Mouse (Mus musculus): Measurements from ENCODE around the gene Rhox3c. TPM values are rescaled to one million over a fixed set of nuclear protein-coding genes. Genes with fewer than 3 reads are reported as not detected.

The Rhox3c gene
- polyA plus RNA-seq (2012), result not detected in 2 replicates

GRCm38 (mm10) chrX:37458285-37458684 lies at the start of gene Rhox3c:
TSS of gene Rhox3c (plus strand) at chrX:37458585.

GRCm38 (mm10) chrX:37411767-37412166 lies 46.6 kb upstream of the Rhox3c start, which contains the start of gene Rhox2b:
TSS of gene Rhox2b (plus strand) at chrX:37412067.

DNA sequence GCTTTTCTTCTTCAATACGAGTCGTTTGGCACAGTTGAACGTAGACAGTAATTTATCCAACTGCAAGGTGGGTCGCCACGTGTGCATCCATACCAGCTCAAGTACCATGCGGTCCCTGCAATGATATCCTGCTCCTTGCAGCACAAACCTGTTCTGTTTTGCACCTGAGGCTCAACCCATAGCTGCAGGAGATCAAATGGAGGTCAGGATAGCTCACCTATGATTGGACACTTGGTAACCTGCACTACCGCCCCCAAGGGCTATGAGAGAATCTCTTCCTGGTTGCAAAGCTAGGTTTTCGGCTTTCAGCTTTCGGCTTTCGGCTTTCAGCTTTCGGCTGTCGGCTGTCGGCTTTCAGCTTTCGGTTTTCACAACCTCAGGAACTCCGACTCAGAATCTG lies 26.2 kb upstream of the Rhox3c start, which contains the start of gene Rhox4b:
TSS of gene Rhox4b (plus strand) at position 301 of the 400 bp plus-strand sequence.

DNA sequence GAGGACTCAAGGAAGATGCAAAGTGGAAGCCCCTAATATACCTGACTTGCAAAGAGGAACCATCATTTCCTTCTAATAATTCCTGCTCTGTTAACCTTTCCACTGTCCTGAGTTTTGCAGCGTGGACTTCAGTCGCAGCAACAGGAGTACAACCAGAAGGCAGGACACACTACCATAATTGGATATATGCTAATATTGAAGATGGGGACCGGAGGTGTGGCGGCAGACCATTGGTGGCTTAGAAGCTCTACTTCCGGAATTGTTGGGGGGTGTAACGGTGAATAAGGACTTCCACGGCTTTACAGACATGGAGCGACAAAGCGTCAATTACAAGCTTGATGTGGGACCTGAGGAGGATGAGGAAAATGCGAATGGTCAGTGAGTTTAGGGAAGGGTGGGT lies 5.0 kb upstream of the Rhox3c start, which contains the start of gene Rhox2c:
TSS of gene Rhox2c (plus strand) at position 301 of the 400 bp plus-strand sequence.

GRCm38 (mm10) chrX:37480037-37480436 lies 21.7 kb downstream of the Rhox3c start, which contains the start of gene Rhox4c:
TSS of gene Rhox4c (plus strand) at chrX:37480337.

DNA sequence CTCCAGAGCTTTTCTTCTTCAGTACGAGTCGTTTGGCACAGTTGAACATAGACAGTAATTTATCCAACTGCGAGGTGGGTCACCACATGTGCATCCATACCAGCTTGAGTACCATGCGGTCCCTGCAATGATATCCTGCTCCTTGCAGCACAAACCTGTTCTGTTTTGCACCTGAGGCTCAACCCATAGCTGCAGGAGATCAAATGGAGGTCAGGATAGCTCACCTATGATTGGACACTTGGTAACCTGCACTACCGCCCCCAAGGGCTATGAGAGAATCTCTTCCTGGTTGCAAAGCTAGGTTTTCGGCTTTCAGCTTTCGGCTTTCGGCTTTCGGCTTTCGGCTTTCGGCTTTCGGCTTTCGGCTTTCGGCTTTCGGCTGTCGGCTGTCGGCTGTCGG lies 55.7 kb downstream of the Rhox3c start, which contains the start of gene Rhox4d:
TSS of gene Rhox4d (plus strand) at position 301 of the 400 bp plus-strand sequence.

Other genes with a start within 250 kb of the Rhox3c start
- not detected in 2 replicates for gene Gm9, start 247.5 kb upstream of the Rhox3c start, polyA plus RNA-seq (2012)
- not detected in 2 replicates for gene Rhox1, start 236.3 kb upstream of the Rhox3c start, polyA plus RNA-seq (2012)
- gene Rhox2a, start 213.6 kb upstream of the Rhox3c start, polyA plus RNA-seq (2012), result not detected in 2 replicates
- gene Rhox3a, start 208.7 kb upstream of the Rhox3c start, polyA plus RNA-seq (2012), result not detected in 2 replicates
- gene Rhox4a, start 193.2 kb upstream of the Rhox3c start, polyA plus RNA-seq (2012), result not detected in 2 replicates
- not detected in 2 replicates for gene Rhox3a2, start 78.6 kb upstream of the Rhox3c start, polyA plus RNA-seq (2012)
- not detected in 2 replicates for gene Rhox4a2, start 67.7 kb upstream of the Rhox3c start, polyA plus RNA-seq (2012)
- not detected in 2 replicates for gene Rhox2b, start 46.5 kb upstream of the Rhox3c start, polyA plus RNA-seq (2012)
- gene Rhox4b, start 26.1 kb upstream of the Rhox3c start, polyA plus RNA-seq (2012), result not detected in 2 replicates
- gene Rhox2c, start 4.9 kb upstream of the Rhox3c start, polyA plus RNA-seq (2012), result not detected in 2 replicates
- not detected in 2 replicates for gene Rhox4c, start 21.8 kb downstream of the Rhox3c start, polyA plus RNA-seq (2012)
- not detected in 2 replicates for gene Rhox2d, start 34.8 kb downstream of the Rhox3c start, polyA plus RNA-seq (2012)
- not detected in 2 replicates for gene Rhox4d, start 55.8 kb downstream of the Rhox3c start, polyA plus RNA-seq (2012)
- not detected in 2 replicates for gene Rhox2e, start 71.9 kb downstream of the Rhox3c start, polyA plus RNA-seq (2012)
- not detected in 2 replicates for gene Rhox3e, start 83.4 kb downstream of the Rhox3c start, polyA plus RNA-seq (2012)
- not detected in 2 replicates for gene Rhox4e, start 98.8 kb downstream of the Rhox3c start, polyA plus RNA-seq (2012)
- gene Rhox2f, start 112.8 kb downstream of the Rhox3c start, polyA plus RNA-seq (2012), result not detected in 2 replicates
- gene Rhox3f, start 122.4 kb downstream of the Rhox3c start, polyA plus RNA-seq (2012), result not detected in 2 replicates
- gene Rhox4f, start 149.1 kb downstream of the Rhox3c start, polyA plus RNA-seq (2012), result not detected in 2 replicates
- gene Rhox3g, start 170.0 kb downstream of the Rhox3c start, polyA plus RNA-seq (2012), result not detected in 2 replicates
- not detected in 2 replicates for gene Rhox2g, start 184.9 kb downstream of the Rhox3c start, polyA plus RNA-seq (2012)
- gene Rhox4g, start 192.7 kb downstream of the Rhox3c start, polyA plus RNA-seq (2012), result not detected in 2 replicates
- not detected in 2 replicates for gene Rhox3h, start 210.2 kb downstream of the Rhox3c start, polyA plus RNA-seq (2012)
- not detected in 2 replicates for gene Rhox2h, start 214.7 kb downstream of the Rhox3c start, polyA plus RNA-seq (2012)